Mouse (Mus musculus): ENCODE measurements around the gene Cwf19l2. TPM values are rescaled to one million over a fixed set of nuclear protein-coding genes. Genes with fewer than 3 reads are reported as not detected.
"Not testable (repeated sequence)": the region's sequence is repeated elsewhere in the genome, so short reads cannot be mapped to it uniquely, and the experiment has no call there.

Gene Cwf19l2
- polyA plus RNA-seq (2015; fragmentation: Nextera tagmentation; extraction: Ambion mirVana) = 8.0 and 9.1 TPM in 2 replicates

- Histone ChIP-seq H3K27me3 (replicated peaks; ENCODE audit: control insufficient read depth, insufficient read depth, low read length) (no peaks in the 10 kb centered on the region), H3K4me2 (ENCODE audit: low read depth, low read length) (peak within 1 kb of the TSS; percentile 61), H3K36me3 (ENCODE audit: control insufficient read depth, insufficient read depth, low read length) (no peaks in the 10 kb centered on the region), H3K9me3 (ENCODE audit: control insufficient read depth, low read length) (no peaks in the 10 kb centered on the region), H3K9ac (ENCODE audit: low read depth, low read length) (peak within 1 kb of the TSS; percentile 66), H3K4me3 (ENCODE audit: low read length) (peak within 1 kb of the TSS; percentile 64), H3K4me1 (ENCODE audit: control insufficient read depth, insufficient read depth, low read length) (no peaks in the 10 kb centered on the region), H3K27ac (ENCODE audit: low read length) (peak within 1 kb of the TSS; percentile 86)
- peak; percentile 96 for ATAC-seq
- under 1% methylated on average over 28 of the region's 28 CpGs for WGBS
Observed at GRCm38 (mm10) chr9:3403251-3404208, at the start of gene Cwf19l2. Gene Cwf19l2, plus strand, starts transcription at chr9:3403592.

GRCm38 (mm10) chr9:3376323-3376722, 27.1 kb upstream of the Cwf19l2 start:
- 56% methylated on average over 1 of the region's 1 CpGs for WGBS
- not testable (repeated sequence) for H3K4me1 ChIP-seq (ENCODE audit: control insufficient read depth, insufficient read depth, low read length)

GRCm38 (mm10) chr9:3404372-3404771, 980 bp downstream of the Cwf19l2 start:
- Histone ChIP-seq H3K4me3 (ENCODE audit: low read length) (peak overlapping the region; percentile 64), H3K27me3 (replicated peaks; ENCODE audit: control insufficient read depth, insufficient read depth, low read length) (no peaks in the 10 kb centered on the region), H3K9ac (ENCODE audit: low read depth, low read length) (peak overlapping the region; percentile 66), H3K4me1 (ENCODE audit: control insufficient read depth, insufficient read depth, low read length) (no peaks in the 10 kb centered on the region), H3K36me3 (ENCODE audit: control insufficient read depth, insufficient read depth, low read length) (no peaks in the 10 kb centered on the region), H3K27ac (ENCODE audit: low read length) (peak overlapping the region; percentile 86; the same call in 1 of the 2 replicates), H3K9me3 (ENCODE audit: control insufficient read depth, low read length) (no peaks in the 10 kb centered on the region), H3K4me2 (ENCODE audit: low read depth, low read length) (peak overlapping the region; percentile 51)
- 1% methylated on average over 13 of the region's 13 CpGs for WGBS
- peak; percentile 34; the same call in 1 of the 2 replicates for ATAC-seq

More at GRCm38 (mm10) chr9:3376323-3376722, 27.1 kb upstream of the Cwf19l2 start:
- H3K4me2 ChIP-seq (ENCODE audit: low read depth, low read length); H3K27me3 ChIP-seq (replicated peaks; ENCODE audit: control insufficient read depth, insufficient read depth, low read length); H3K36me3 ChIP-seq (ENCODE audit: control insufficient read depth, insufficient read depth, low read length); H3K9ac ChIP-seq (ENCODE audit: low read depth, low read length); H3K27ac ChIP-seq (ENCODE audit: low read length); ATAC-seq; H3K4me3 ChIP-seq (ENCODE audit: low read length); H3K9me3 ChIP-seq (ENCODE audit: control insufficient read depth, low read length): not testable (repeated sequence)

GRCm38 (mm10) chr9:3439555-3440300, 36.3 kb downstream of the Cwf19l2 start:
- ATAC-seq = not testable (repeated sequence)

GRCm38 (mm10) chr9:3471897-3472296, 68.5 kb downstream of the Cwf19l2 start:
- H3K4me1 ChIP-seq (ENCODE audit: control insufficient read depth, insufficient read depth, low read length) = no peaks in the 10 kb centered on the region
- no peak overlapping the region for H3K9ac ChIP-seq (ENCODE audit: low read depth, low read length)
- H3K4me2 ChIP-seq (ENCODE audit: low read depth, low read length) = no peak overlapping the region
- no peaks in the 10 kb centered on the region for H3K27me3 ChIP-seq (replicated peaks; ENCODE audit: control insufficient read depth, insufficient read depth, low read length)
- H3K36me3 ChIP-seq (ENCODE audit: control insufficient read depth, insufficient read depth, low read length) = no peaks in the 10 kb centered on the region
- no peak overlapping the region for H3K4me3 ChIP-seq (ENCODE audit: low read length)
- H3K27ac ChIP-seq (ENCODE audit: low read length) = no peak overlapping the region
- no peak for ATAC-seq
- H3K9me3 ChIP-seq (ENCODE audit: control insufficient read depth, low read length) = no peaks in the 10 kb centered on the region

More at GRCm38 (mm10) chr9:3439555-3440300, 36.3 kb downstream of the Cwf19l2 start:
- H3K36me3 ChIP-seq (ENCODE audit: control insufficient read depth, insufficient read depth, low read length); H3K27me3 ChIP-seq (replicated peaks; ENCODE audit: control insufficient read depth, insufficient read depth, low read length); H3K4me1 ChIP-seq (ENCODE audit: control insufficient read depth, insufficient read depth, low read length); H3K27ac ChIP-seq (ENCODE audit: low read length); H3K4me2 ChIP-seq (ENCODE audit: low read depth, low read length); H3K9ac ChIP-seq (ENCODE audit: low read depth, low read length); H3K9me3 ChIP-seq (ENCODE audit: control insufficient read depth, low read length); H3K4me3 ChIP-seq (ENCODE audit: low read length): not testable (repeated sequence)
- 85% methylated on average over 6 of the region's 6 CpGs for WGBS

GRCm38 (mm10) chr9:3518645-3519044, 115.3 kb downstream of the Cwf19l2 start:
- Histone ChIP-seq H3K9me3 (ENCODE audit: control insufficient read depth, low read length) (no peaks in the 10 kb centered on the region), H3K4me1 (ENCODE audit: control insufficient read depth, insufficient read depth, low read length) (no peaks in the 10 kb centered on the region), H3K27me3 (replicated peaks; ENCODE audit: control insufficient read depth, insufficient read depth, low read length) (no peaks in the 10 kb centered on the region), H3K27ac (ENCODE audit: low read length) (no peak overlapping the region), H3K9ac (ENCODE audit: low read depth, low read length) (no peak overlapping the region), H3K4me3 (ENCODE audit: low read length) (no peak overlapping the region), H3K4me2 (ENCODE audit: low read depth, low read length) (no peak overlapping the region), H3K36me3 (ENCODE audit: control insufficient read depth, insufficient read depth, low read length) (no peaks in the 10 kb centered on the region)
- ATAC-seq = no peak
- 89% methylated on average over 1 of the region's 1 CpGs for WGBS

GRCm38 (mm10) chr9:3519178-3519577, 115.8 kb downstream of the Cwf19l2 start:
- no peak overlapping the region for H3K27ac ChIP-seq (ENCODE audit: low read length)
- H3K9ac ChIP-seq (ENCODE audit: low read depth, low read length) = no peak overlapping the region
- H3K4me1 ChIP-seq (ENCODE audit: control insufficient read depth, insufficient read depth, low read length) = no peaks in the 10 kb centered on the region
- no peaks in the 10 kb centered on the region for H3K36me3 ChIP-seq (ENCODE audit: control insufficient read depth, insufficient read depth, low read length)
- no peaks in the 10 kb centered on the region for H3K9me3 ChIP-seq (ENCODE audit: control insufficient read depth, low read length)
- ATAC-seq = no peak
- no peaks in the 10 kb centered on the region for H3K27me3 ChIP-seq (replicated peaks; ENCODE audit: control insufficient read depth, insufficient read depth, low read length)
- no peak overlapping the region for H3K4me3 ChIP-seq (ENCODE audit: low read length)
- 81% methylated on average over 1 of the region's 1 CpGs for WGBS
- no peak overlapping the region for H3K4me2 ChIP-seq (ENCODE audit: low read depth, low read length)

GRCm38 (mm10) chr9:3521031-3521430, 117.6 kb downstream of the Cwf19l2 start:
- Histone ChIP-seq H3K4me2 (ENCODE audit: low read depth, low read length) (no peak overlapping the region), H3K9me3 (ENCODE audit: control insufficient read depth, low read length) (no peaks in the 10 kb centered on the region), H3K4me3 (ENCODE audit: low read length) (no peak overlapping the region), H3K27ac (ENCODE audit: low read length) (no peak overlapping the region), H3K4me1 (ENCODE audit: control insufficient read depth, insufficient read depth, low read length) (no peaks in the 10 kb centered on the region), H3K9ac (ENCODE audit: low read depth, low read length) (no peak overlapping the region), H3K27me3 (replicated peaks; ENCODE audit: control insufficient read depth, insufficient read depth, low read length) (no peaks in the 10 kb centered on the region), H3K36me3 (ENCODE audit: control insufficient read depth, insufficient read depth, low read length) (no peaks in the 10 kb centered on the region)
- no peak for ATAC-seq
- 75% methylated on average over 2 of the region's 2 CpGs for WGBS
